Mouse (Mus musculus) intestine, embryonic 16.5 days (tissue): Measurements from ENCODE around the gene Gng4. TPM values are rescaled to one million over a fixed set of nuclear protein-coding genes. Genes with fewer than 3 reads are reported as not detected.

ENCODE experiments used
- ATAC-seq: fragments of 200-750 bp; cut with Nextera tagmentation; 2 replicates; pipeline ENCODE4 v1.8.0; 2017; ENCODE audit warnings: moderate TSS enrichment, moderate library complexity
- H3K27ac ChIP-seq: fragments of 300-500 bp; sonication (generic); 2 replicates; pipeline ENCODE4 v1.5.1; 2014; ENCODE audit warnings: mild to moderate bottlenecking, low read length
- H3K27me3 ChIP-seq: fragments of 300-500 bp; sonication (generic); replicated peaks from 2 replicates; pipeline ENCODE4 v1.6.1; 2014; ENCODE audit warnings: low read length, control low read depth, mixed read lengths; ENCODE audit not compliant: control insufficient read depth, insufficient read depth
- H3K36me3 ChIP-seq: fragments of 300-500 bp; sonication (generic); 2 replicates; pipeline ENCODE4 v1.6.1; 2014; ENCODE audit warnings: low read length, control low read depth; ENCODE audit not compliant: control insufficient read depth, insufficient read depth
- H3K4me1 ChIP-seq: fragments of 300-500 bp; sonication (generic); 2 replicates; pipeline ENCODE4 v1.6.1; 2014; ENCODE audit warnings: low read length, control low read depth, mixed read lengths; ENCODE audit not compliant: control insufficient read depth, insufficient read depth
- H3K4me2 ChIP-seq: fragments of 300-500 bp; sonication (generic); 2 replicates; pipeline ENCODE4 v1.6.1; 2014; ENCODE audit warnings: low read depth, low read length, control low read depth
- H3K4me3 ChIP-seq: fragments of 300-500 bp; sonication (generic); 2 replicates; pipeline ENCODE4 v1.5.1; 2014; ENCODE audit warnings: mild to moderate bottlenecking, low read length
- H3K9ac ChIP-seq: fragments of 300-500 bp; sonication (generic); 2 replicates; pipeline ENCODE4 v1.6.1; 2014; ENCODE audit warnings: low read depth, low read length
- H3K9me3 ChIP-seq: fragments of 300-500 bp; sonication (generic); 2 replicates; pipeline ENCODE4 v1.6.1; 2016; ENCODE audit warnings: low read length, control low read depth; ENCODE audit not compliant: control insufficient read depth
- WGBS: fragments of 180-500 bp; shearing (Covaris S2); extraction: QIAGEN DNeasy Blood & Tissue Kit; methylation state at CpG from one replicate; pipeline ENCODE4 v1.1.7; 2014; 5-methylcytosine and 5-hydroxymethylcytosine counted together
- polyA plus RNA-seq: library from polyadenylated mRNA; unstranded; fragments of >200 nt; fragmentation: Nextera tagmentation; extraction: Ambion mirVana; gene quantifications from 2 replicates; pipeline ENCODE4 v1.2.1, GENCODE M21; 2015

The Gng4 gene
- polyA plus RNA-seq = 2.1 and 2.2 TPM in 2 replicates

- ATAC-seq = peak; percentile 66
- WGBS = under 1% methylated on average over 43 of the region's 43 CpGs
- H3K4me2 ChIP-seq = peak within 1 kb of the TSS; percentile 90
Observed at GRCm38 (mm10) chr13:13783894-13784419, at the start of gene Gng4. Gng4 (plus strand) TSS chr13:13784059.

GRCm38 (mm10) chr13:13739232-13739631 is 44.6 kb upstream of the Gng4 start:
- no peaks in the 10 kb centered on the region for H3K9me3 ChIP-seq
- H3K4me3 ChIP-seq = no peak overlapping the region
- H3K9ac ChIP-seq = no peak overlapping the region
- no peaks in the 10 kb centered on the region for H3K36me3 ChIP-seq
- H3K4me2 ChIP-seq = no peak overlapping the region
- no peak overlapping the region for H3K27ac ChIP-seq
- ATAC-seq = no peak
- no peaks in the 10 kb centered on the region for H3K4me1 ChIP-seq
- 91% methylated on average over 4 of the region's 4 CpGs for WGBS
- H3K27me3 ChIP-seq = no peaks in the 10 kb centered on the region

More at GRCm38 (mm10) chr13:13783894-13784419, at the start of gene Gng4:
- Histone ChIP-seq H3K4me3 (peak within 1 kb of the TSS; percentile 63), H3K9ac (peak within 1 kb of the TSS; percentile 56), H3K36me3 (no peaks in the 10 kb centered on the region), H3K27me3 (peaks cover 38% of the 10 kb centered on the region), H3K4me1 (peaks cover 11% of the 10 kb centered on the region), H3K9me3 (no peaks in the 10 kb centered on the region), H3K27ac (no peak within 1 kb of the TSS)

GRCm38 (mm10) chr13:13745911-13746310 is 37.9 kb upstream of the Gng4 start:
- no peaks in the 10 kb centered on the region for H3K27me3 ChIP-seq
- H3K9ac ChIP-seq = no peak overlapping the region
- ATAC-seq = no peak
- H3K27ac ChIP-seq = no peak overlapping the region
- H3K36me3 ChIP-seq = no peaks in the 10 kb centered on the region
- no peaks in the 10 kb centered on the region for H3K4me1 ChIP-seq
- WGBS = 89% methylated on average over 3 of the region's 3 CpGs
- no peaks in the 10 kb centered on the region for H3K9me3 ChIP-seq
- no peak overlapping the region for H3K4me3 ChIP-seq
- no peak overlapping the region for H3K4me2 ChIP-seq

- Histone ChIP-seq H3K4me2 (no peak overlapping the region), H3K4me1 (no peaks in the 10 kb centered on the region), H3K4me3 (no peak overlapping the region), H3K36me3 (0 out of 2 replicates have a peak, but pooled peaks cover 3% of the 10 kb centered on the region), H3K9me3 (no peaks in the 10 kb centered on the region), H3K27ac (no peak overlapping the region), H3K27me3 (no peaks in the 10 kb centered on the region), H3K9ac (no peak overlapping the region)
- no peak for ATAC-seq
Observed at GRCm38 (mm10) chr13:13775778-13776494, 7.9 kb upstream of the Gng4 start.

- Histone ChIP-seq H3K9ac (no peak overlapping the region), H3K9me3 (no peaks in the 10 kb centered on the region), H3K27ac (no peak overlapping the region), H3K27me3 (no peaks in the 10 kb centered on the region), H3K4me3 (no peak overlapping the region), H3K36me3 (0 out of 2 replicates have a peak, but pooled peaks cover 3% of the 10 kb centered on the region), H3K4me1 (no peaks in the 10 kb centered on the region), H3K4me2 (no peak overlapping the region)
- 93% methylated on average over 11 of the region's 11 CpGs for WGBS
- no peak for ATAC-seq
Observed at GRCm38 (mm10) chr13:13777052-13777451, 6.8 kb upstream of the Gng4 start.

- Histone ChIP-seq H3K27me3 (peaks cover under 1% of the 10 kb centered on the region), H3K4me2 (no peak overlapping the region), H3K27ac (no peak overlapping the region), H3K4me3 (no peak overlapping the region), H3K4me1 (no peaks in the 10 kb centered on the region), H3K9me3 (no peaks in the 10 kb centered on the region), H3K36me3 (0 out of 2 replicates have a peak, but pooled peaks cover 3% of the 10 kb centered on the region), H3K9ac (no peak overlapping the region)
- WGBS = 87% methylated on average over 8 of the region's 8 CpGs
- ATAC-seq = no peak
Observed at GRCm38 (mm10) chr13:13777696-13778095, 6.2 kb upstream of the Gng4 start.

- H3K9me3 ChIP-seq = no peaks in the 10 kb centered on the region
- H3K4me3 ChIP-seq = no peak overlapping the region
- WGBS = 90% methylated on average over 1 of the region's 1 CpGs
- H3K27ac ChIP-seq = no peak overlapping the region
- peaks cover 13% of the 10 kb centered on the region for H3K27me3 ChIP-seq
- ATAC-seq = no peak
- H3K4me1 ChIP-seq = peaks cover 3% of the 10 kb centered on the region
- no peak overlapping the region for H3K9ac ChIP-seq
- H3K36me3 ChIP-seq = 0 out of 2 replicates have a peak, but pooled peaks cover 3% of the 10 kb centered on the region
- H3K4me2 ChIP-seq = no peak overlapping the region
Observed at GRCm38 (mm10) chr13:13778837-13779458, 4.9 kb upstream of the Gng4 start.

- ATAC-seq = no peak
- H3K36me3 ChIP-seq = no peaks in the 10 kb centered on the region
- H3K4me1 ChIP-seq = peaks cover 11% of the 10 kb centered on the region
- H3K27me3 ChIP-seq = peaks cover 27% of the 10 kb centered on the region
- 52% methylated on average over 3 of the region's 3 CpGs for WGBS
- no peaks in the 10 kb centered on the region for H3K9me3 ChIP-seq
- no peak overlapping the region for H3K4me3 ChIP-seq
- H3K9ac ChIP-seq = no peak overlapping the region
- no peak overlapping the region for H3K27ac ChIP-seq
- H3K4me2 ChIP-seq = no peak overlapping the region
Observed at GRCm38 (mm10) chr13:13780271-13780670, 3.6 kb upstream of the Gng4 start.

GRCm38 (mm10) chr13:13781026-13781425 is 2.8 kb upstream of the Gng4 start:
- no peak overlapping the region for H3K4me2 ChIP-seq
- peaks cover 11% of the 10 kb centered on the region for H3K4me1 ChIP-seq
- H3K4me3 ChIP-seq = no peak overlapping the region
- peaks cover 33% of the 10 kb centered on the region for H3K27me3 ChIP-seq
- WGBS = 60% methylated on average over 4 of the region's 4 CpGs
- no peaks in the 10 kb centered on the region for H3K36me3 ChIP-seq
- no peak overlapping the region for H3K27ac ChIP-seq
- no peak overlapping the region for H3K9ac ChIP-seq
- no peak for ATAC-seq
- no peaks in the 10 kb centered on the region for H3K9me3 ChIP-seq
